Mouse (Mus musculus): Measurements from ENCODE around the gene Gas7.

Gas7 gene

DNA sequence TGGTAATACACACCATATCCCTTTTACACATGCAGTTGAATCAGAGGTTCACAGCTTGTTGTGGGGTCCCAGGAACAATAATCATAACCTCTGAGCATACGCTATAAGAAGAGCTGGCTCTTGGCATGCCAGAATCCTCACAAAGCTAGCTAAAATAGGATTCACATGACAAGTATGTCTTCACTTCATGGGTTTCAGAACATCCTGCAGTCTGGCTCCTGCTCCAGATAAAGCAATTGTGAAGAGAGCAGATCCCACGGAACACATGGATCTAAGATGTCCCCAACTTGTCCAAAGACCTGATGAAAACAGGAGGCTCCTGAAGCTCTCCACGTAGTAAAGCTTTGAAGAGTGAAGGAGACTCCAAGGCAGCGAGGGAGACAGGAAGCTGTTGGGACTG is 260.1 kb downstream of the Gas7 start:
- 55% methylated on average over 4 of the region's 4 CpGs for WGBS

DNA sequence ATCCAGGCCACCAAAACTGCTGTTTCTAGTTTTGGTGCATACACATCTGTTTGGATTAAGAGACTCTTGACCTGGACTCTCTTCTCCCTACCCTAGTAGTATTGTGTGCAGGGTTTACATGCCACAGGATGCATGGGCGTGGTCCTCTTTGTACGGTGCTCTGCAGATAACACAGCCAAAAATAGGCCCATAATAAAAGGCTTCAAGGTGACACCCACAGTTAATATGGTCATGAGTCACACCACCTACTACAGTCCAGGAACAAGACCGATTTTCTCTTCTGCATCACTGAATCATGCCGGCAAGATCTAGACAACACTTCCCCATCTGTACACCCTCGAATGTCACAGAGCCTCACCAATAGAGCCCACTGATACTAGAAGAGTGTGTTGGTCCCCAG is 266.2 kb downstream of the Gas7 start:
- 57% methylated on average over 5 of the region's 5 CpGs for WGBS

DNA sequence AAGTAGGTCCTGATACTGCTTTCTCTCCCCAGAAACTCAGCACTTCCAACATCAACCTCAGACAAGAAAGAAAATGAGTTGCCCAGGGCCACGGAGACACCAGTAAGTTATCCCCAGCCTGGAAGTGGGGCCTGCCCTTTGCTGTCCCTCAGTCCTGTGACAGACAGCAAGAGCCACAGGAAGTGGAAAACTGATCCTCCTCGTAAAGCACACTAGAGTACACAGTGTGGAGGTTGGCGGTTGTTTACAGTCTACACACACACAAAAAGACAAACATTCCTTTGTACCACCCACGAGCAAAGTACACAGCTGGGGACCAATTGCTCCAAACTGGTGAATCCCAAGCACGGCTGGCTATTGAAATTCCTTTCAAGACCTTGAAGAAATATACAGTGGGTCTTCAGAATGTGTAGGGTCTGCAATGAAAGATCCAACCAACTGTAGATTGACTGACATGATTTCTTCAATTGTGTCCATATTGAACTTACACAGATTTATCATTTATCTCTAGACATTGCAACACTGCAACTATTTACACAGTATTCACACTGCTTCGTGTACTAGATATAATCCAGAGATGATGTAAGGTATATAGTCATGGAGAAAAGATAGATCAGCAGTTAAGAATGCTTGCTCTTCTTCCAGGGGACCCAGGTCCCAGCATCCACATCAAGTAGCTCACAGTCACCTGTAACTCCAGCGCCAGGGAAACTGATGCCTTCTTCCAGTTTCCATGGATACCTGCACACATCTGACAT is 267.3 kb downstream of the Gas7 start:
- WGBS: 63% methylated on average over 7 of the region's 7 CpGs

DNA sequence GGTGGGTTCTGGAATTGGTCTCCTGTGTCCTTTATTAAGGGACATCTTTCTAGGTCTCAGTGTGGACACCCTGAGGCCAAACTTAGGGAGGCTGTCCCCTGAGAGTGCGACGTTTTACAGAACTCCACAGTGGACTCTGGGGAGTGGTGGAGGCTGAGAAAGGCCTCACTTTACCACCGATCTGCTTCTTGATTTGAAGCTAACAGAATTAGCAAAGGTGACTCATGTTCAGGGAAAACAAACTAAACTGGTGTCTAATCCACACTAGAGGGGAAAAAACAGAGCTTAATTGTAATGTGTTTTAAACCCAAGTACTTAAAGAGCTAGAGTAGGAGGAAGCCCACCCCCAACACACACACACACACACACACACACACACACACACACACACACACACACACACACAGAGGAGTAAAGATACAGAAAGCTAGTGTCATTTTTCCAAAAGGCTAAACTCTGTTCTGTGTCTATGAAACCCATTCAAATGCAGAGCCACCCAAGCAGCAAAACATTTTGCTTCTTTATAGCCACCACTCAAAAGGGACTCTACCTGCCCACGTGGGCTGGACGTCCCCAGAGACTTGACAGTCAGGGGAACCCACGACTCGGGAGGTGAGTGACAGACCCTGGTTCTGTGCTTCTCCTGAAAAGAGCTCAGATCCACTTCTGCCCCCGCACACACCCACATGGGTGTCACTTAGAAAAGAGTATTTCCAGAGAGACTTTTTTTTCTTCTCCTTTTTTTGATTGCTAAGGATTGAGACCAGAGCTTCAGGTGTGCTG is 268.2 kb downstream of the Gas7 start:
- 48% methylated on average over 8 of the region's 8 CpGs for WGBS

DNA sequence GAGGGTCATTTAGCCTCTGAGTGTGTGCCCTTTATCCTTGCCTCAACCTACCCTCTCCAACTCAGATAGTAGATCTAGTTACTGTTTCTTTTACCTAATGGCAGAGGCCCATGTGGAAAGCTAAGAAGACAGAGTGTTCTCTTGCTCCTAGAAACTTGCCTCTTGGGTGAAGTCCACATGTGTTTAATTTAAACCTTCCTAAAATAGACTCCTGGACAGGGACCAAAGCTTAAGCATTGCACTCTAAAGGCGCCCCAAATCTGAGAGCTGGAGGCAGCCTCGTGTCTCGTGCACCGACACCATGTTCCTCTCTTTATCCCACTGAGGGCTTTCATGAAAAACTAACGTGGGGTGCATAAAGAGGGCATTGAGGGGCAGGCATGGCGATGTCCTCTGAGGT is 271.9 kb downstream of the Gas7 start:
- 37% methylated on average over 6 of the region's 6 CpGs for whole genome bisulfite sequencing

DNA sequence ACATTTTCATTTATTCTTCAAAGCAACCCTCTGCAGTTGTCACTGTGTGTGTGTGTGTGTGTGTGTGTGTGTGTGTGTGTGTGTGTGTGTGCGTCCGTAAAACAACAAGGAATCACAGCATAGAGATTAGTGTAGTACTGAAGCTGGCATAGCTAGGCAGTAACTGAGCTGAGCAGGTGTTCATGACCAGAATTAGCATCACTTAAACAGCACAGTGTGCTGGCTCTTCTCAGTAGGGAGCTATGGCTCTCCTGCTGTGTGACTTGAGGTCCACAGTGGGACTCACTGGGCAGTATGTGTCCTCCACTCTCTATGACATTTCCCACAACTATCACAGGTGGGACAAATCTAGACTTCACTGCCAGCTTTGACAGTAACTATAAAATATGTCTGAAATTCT is 275.8 kb downstream of the Gas7 start:
- WGBS: 46% methylated on average over 2 of the region's 2 CpGs

DNA sequence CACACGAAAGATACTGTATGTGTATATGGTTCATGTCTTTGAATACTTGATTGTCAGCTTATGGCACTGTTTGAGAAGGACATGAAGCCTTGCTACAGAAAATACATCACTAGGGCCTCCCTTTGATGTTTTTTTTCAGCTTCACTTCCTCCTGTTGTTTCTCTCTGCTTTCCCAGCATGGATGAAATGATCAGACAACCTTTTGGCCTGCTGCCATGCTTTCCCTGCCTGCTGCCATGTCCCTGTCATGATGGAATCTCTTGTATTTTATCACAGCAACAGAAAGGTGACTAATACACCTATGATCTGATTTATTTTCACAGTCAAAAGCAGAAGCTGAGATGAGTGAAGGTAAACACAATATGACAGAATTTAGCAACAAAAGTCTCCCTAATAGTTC is 278.5 kb downstream of the Gas7 start:
- 65% methylated on average over 1 of the region's 1 CpGs for WGBS

DNA sequence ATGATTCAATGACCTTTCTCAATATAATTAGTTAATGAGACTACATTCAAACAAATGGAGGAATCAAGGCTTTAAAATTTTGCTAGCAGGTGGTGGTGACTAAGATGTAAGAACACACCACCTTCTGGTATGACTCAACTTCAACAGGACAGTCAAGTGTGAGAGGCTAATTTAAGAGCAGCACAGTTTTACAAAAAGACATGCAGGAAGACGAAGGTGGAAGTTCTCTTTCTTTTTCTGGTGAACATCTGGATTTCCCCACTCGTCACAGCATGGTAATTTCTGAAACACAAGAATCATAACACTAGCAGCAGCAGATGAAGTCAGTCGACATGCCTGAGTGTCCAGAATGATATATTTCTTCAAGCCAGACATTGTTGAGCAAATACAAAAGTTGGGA is 279.4 kb downstream of the Gas7 start:
- WGBS: 30% methylated on average over 3 of the region's 3 CpGs

DNA sequence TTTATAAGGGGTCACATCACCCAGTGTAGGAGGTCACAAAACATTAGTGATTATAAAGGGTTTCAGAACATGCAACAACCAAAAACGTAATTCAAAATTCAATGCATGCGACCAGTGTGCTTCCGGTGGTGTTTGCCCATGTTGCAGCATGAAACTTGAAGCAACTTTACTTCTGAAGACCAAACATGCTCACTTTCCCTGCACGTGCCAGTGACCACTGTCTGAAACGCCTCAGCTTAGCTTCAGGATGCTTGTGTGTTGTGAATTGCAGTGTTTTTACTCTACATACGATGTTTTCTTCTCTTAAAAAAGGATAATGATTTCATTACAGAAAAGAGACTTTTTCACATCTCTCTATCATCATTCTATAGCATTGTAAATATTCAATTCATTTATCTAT is 283.1 kb downstream of the Gas7 start:
- 73% methylated on average over 6 of the region's 6 CpGs for WGBS

Measured in cerebral cortex, adult 2 months (tissue).